Mouse (Mus musculus): ENCODE results near the gene H13.

H13 gene

GRCm38 (mm10) chr2:152669256-152669638 lies at the start of gene H13:
Gene H13 (plus strand): TSS chr2:152669461.
- DNase-seq (ENCODE audit: low read depth) = peak; percentile 88

- DNase-seq (ENCODE audit: low read depth) = no peak
Measured at GRCm38 (mm10) chr2:152620367-152621134, 48.7 kb upstream of the H13 start.

GRCm38 (mm10) chr2:152622151-152622550 lies 47.1 kb upstream of the H13 start:
- DNase-seq (ENCODE audit: low read depth) = no peak

- no peak for DNase-seq (ENCODE audit: low read depth)
Measured at GRCm38 (mm10) chr2:152622953-152623352, 46.3 kb upstream of the H13 start, which contains the start of gene Defb25. Gene Defb25 (minus strand): TSS chr2:152623053.

- DNase-seq (ENCODE audit: low read depth) = no peak
Measured at GRCm38 (mm10) chr2:152624566-152624965, 44.7 kb upstream of the H13 start.

- no peak for DNase-seq (ENCODE audit: low read depth)
Measured at GRCm38 (mm10) chr2:152625256-152625655, 44.0 kb upstream of the H13 start.

GRCm38 (mm10) chr2:152626774-152627591 lies 42.3 kb upstream of the H13 start, which contains the start of gene Rem1:
Gene Rem1 (plus strand): TSS chr2:152626951.
- DNase-seq (ENCODE audit: low read depth) = no peak

- DNase-seq (ENCODE audit: low read depth) = no peak
Measured at GRCm38 (mm10) chr2:152628066-152628465, 41.2 kb upstream of the H13 start.

- DNase-seq (ENCODE audit: low read depth) = no peak
Measured at GRCm38 (mm10) chr2:152629239-152629638, 40.0 kb upstream of the H13 start.

GRCm38 (mm10) chr2:152629904-152630303 lies 39.4 kb upstream of the H13 start:
- DNase-seq (ENCODE audit: low read depth) = no peak

- DNase-seq (ENCODE audit: low read depth) = no peak
Measured at GRCm38 (mm10) chr2:152633334-152633733, 35.9 kb upstream of the H13 start.

GRCm38 (mm10) chr2:152634311-152634710 lies 35.0 kb upstream of the H13 start:
- no peak for DNase-seq (ENCODE audit: low read depth)

GRCm38 (mm10) chr2:152636246-152637005 lies 32.8 kb upstream of the H13 start:
- no peak for DNase-seq (ENCODE audit: low read depth)

- no peak for DNase-seq (ENCODE audit: low read depth)
Measured at GRCm38 (mm10) chr2:152637006-152637322, 32.3 kb upstream of the H13 start.

- DNase-seq (ENCODE audit: low read depth) = no peak
Measured at GRCm38 (mm10) chr2:152637381-152637780, 31.9 kb upstream of the H13 start.

GRCm38 (mm10) chr2:152638865-152639264 lies 30.4 kb upstream of the H13 start:
- no peak for DNase-seq (ENCODE audit: low read depth)

- no peak for DNase-seq (ENCODE audit: low read depth)
Measured at GRCm38 (mm10) chr2:152639406-152640113, 29.7 kb upstream of the H13 start.

GRCm38 (mm10) chr2:152652901-152653620 lies 16.2 kb upstream of the H13 start:
- DNase-seq (ENCODE audit: low read depth) = no peak

- DNase-seq (ENCODE audit: low read depth) = no peak
Measured at GRCm38 (mm10) chr2:152653874-152654715, 15.2 kb upstream of the H13 start.

- DNase-seq (ENCODE audit: low read depth) = no peak
Measured at GRCm38 (mm10) chr2:152657398-152657797, 11.9 kb upstream of the H13 start.
